Mouse (Mus musculus): ENCODE measurements around the gene Lrrc49. TPM values are rescaled to one million over a fixed set of nuclear protein-coding genes. Genes with fewer than 3 reads are reported as not detected.

Lrrc49 gene
- total RNA-seq, 1 experiment from 2014 or later, result 0.58 TPM

Other genes starting within 250 kb of the Lrrc49 start
- 0.12 TPM in 1 of 2 replicates, not detected in the other for gene Thsd4, start 166.1 kb downstream of the Lrrc49 start, total RNA-seq (2017)
- not detected in 2 replicates for gene Larp6, start 24.8 kb upstream of the Lrrc49 start, total RNA-seq (2017)
- 3.6 and 3.8 TPM in 2 replicates for gene Uaca, start 106.4 kb upstream of the Lrrc49 start, total RNA-seq (2017)

Data from neutrophil, adult 5-6 weeks (primary cell).